Mouse (Mus musculus) T-helper 1 cell (primary cell): ENCODE data around the gene Rad50.

Experiments
- in situ Hi-C: fragments of 300-600 bp; cut with MboI, MseI; formaldehyde crosslinking; loops from one replicate; pipeline ENCODE4 v1.15.1; 2025; ENCODE audit warnings: high pct_unique_total_duplicates

Gene Rad50

GRCm38 (mm10) chr11:53635590-53636182 is 71.4 kb downstream of the Rad50 start:
- in situ Hi-C loops, result no loop called here

GRCm38 (mm10) chr11:53634556-53634955 is 72.6 kb downstream of the Rad50 start, which contains the start of gene Il13:
TSS of gene Il13 (minus strand) at chr11:53634702.
- in situ Hi-C loops, result no loop called here

- in situ Hi-C loops, result no loop called here
Observed at GRCm38 (mm10) chr11:53633644-53634043, 73.5 kb downstream of the Rad50 start.

GRCm38 (mm10) chr11:53632122-53632733 is 74.9 kb downstream of the Rad50 start:
- in situ Hi-C loops, result no loop called here

- in situ Hi-C loops, result no loop called here
Observed at GRCm38 (mm10) chr11:53627859-53628258, 79.3 kb downstream of the Rad50 start.

GRCm38 (mm10) chr11:53626802-53627373 is 80.2 kb downstream of the Rad50 start:
- in situ Hi-C loops, result no loop called here

GRCm38 (mm10) chr11:53624124-53624523 is 83.0 kb downstream of the Rad50 start:
- in situ Hi-C loops, result no loop called here

GRCm38 (mm10) chr11:53623573-53623972 is 83.5 kb downstream of the Rad50 start:
- in situ Hi-C loops, result no loop called here

GRCm38 (mm10) chr11:53622440-53622806 is 84.7 kb downstream of the Rad50 start:
- in situ Hi-C loops, result no loop called here

GRCm38 (mm10) chr11:53621582-53622439 is 85.3 kb downstream of the Rad50 start:
- in situ Hi-C loops, result no loop called here

GRCm38 (mm10) chr11:53620094-53620493 is 87.0 kb downstream of the Rad50 start:
- in situ Hi-C loops, result no loop called here

- in situ Hi-C loops, result no loop called here
Observed at GRCm38 (mm10) chr11:53619428-53619827, 87.7 kb downstream of the Rad50 start.

- in situ Hi-C loops, result no loop called here
Observed at GRCm38 (mm10) chr11:53618619-53619198, 88.4 kb downstream of the Rad50 start, which contains the start of gene Il4. TSS of gene Il4 (minus strand) at chr11:53618669.

- in situ Hi-C loops, result no loop called here
Observed at GRCm38 (mm10) chr11:53617562-53618109, 89.5 kb downstream of the Rad50 start.

GRCm38 (mm10) chr11:53616748-53617558 is 90.2 kb downstream of the Rad50 start:
- in situ Hi-C loops, result no loop called here

GRCm38 (mm10) chr11:53615575-53615974 is 91.5 kb downstream of the Rad50 start:
- in situ Hi-C loops, result no loop called here

- in situ Hi-C loops, result no loop called here
Observed at GRCm38 (mm10) chr11:53615172-53615571, 91.9 kb downstream of the Rad50 start.

GRCm38 (mm10) chr11:53609672-53610071 is 97.4 kb downstream of the Rad50 start:
- in situ Hi-C loops, result no loop called here

- in situ Hi-C loops, result no loop called here
Observed at GRCm38 (mm10) chr11:53609231-53609630, 97.9 kb downstream of the Rad50 start.

- in situ Hi-C loops, result no loop called here
Observed at GRCm38 (mm10) chr11:53605609-53606008, 101.5 kb downstream of the Rad50 start.

- in situ Hi-C loops, result no loop called here
Observed at GRCm38 (mm10) chr11:53604983-53605382, 102.1 kb downstream of the Rad50 start.
